Mouse (Mus musculus) ES-E14 (cell line): ENCODE measurements around the gene Adgrl3. TPM values are rescaled to one million over a fixed set of nuclear protein-coding genes. Genes with fewer than 3 reads are reported as not detected.

ENCODE experiments used
- DNase-seq: peaks from one replicate; pipeline ENCODE4 v3.0.0-alpha.2; 2013; ENCODE audit warnings: low read depth, low spot score
- H3K27ac ChIP-seq: 2 replicates; pipeline ENCODE4 v1.5.1; 2012; ENCODE audit warnings: low read depth, mild to moderate bottlenecking, low read length, moderate library complexity, mixed read lengths; ENCODE audit not compliant: poor library complexity, insufficient read depth, severe bottlenecking
- H3K36me3 ChIP-seq: 2 replicates; pipeline ENCODE4 v1.6.1; 2012; ENCODE audit warnings: mild to moderate bottlenecking, low read length, moderate library complexity, mixed read lengths; ENCODE audit not compliant: control insufficient read depth, poor library complexity, insufficient read depth, severe bottlenecking
- H3K4me1 ChIP-seq, 2 experiments: fragments of 150-350 bp in 1 of 2; sonication (generic) in 1 of 2; 2 replicates each; pipeline ENCODE4 v1.6.1; 2012; ENCODE audit warnings: low read length in 2 of 2, mild to moderate bottlenecking in 1 of 2, mixed read lengths in 1 of 2; ENCODE audit not compliant: control insufficient read depth in 2 of 2, insufficient read depth in 2 of 2, poor library complexity in 1 of 2
- H3K4me3 ChIP-seq, 2 experiments: fragments of 150-350 bp in 1 of 2; sonication (generic) in 1 of 2; 2 replicates each; pipeline ENCODE4 v1.5.1; 2012; ENCODE audit warnings: low read length in 2 of 2, low read depth in 1 of 2, mild to moderate bottlenecking in 1 of 2, mixed read lengths in 1 of 2; ENCODE audit not compliant: insufficient read depth in 1 of 2, poor library complexity in 1 of 2, severe bottlenecking in 1 of 2
- H3K9ac ChIP-seq: 2 replicates; pipeline ENCODE4 v1.6.1; 2012; ENCODE audit warnings: low read depth, mild to moderate bottlenecking, low read length, mixed read lengths; ENCODE audit not compliant: poor library complexity, insufficient read depth, severe bottlenecking
- H3K9me3 ChIP-seq: fragments of 150-350 bp; sonication (generic); 2 replicates; pipeline ENCODE4 v1.6.1; 2012; ENCODE audit warnings: low read depth, mild to moderate bottlenecking, low read length; ENCODE audit not compliant: control insufficient read depth, insufficient read depth
- CHD2 ChIP-seq: IDR thresholded peaks from 2 replicates; pipeline ENCODE4 v1.6.1; 2014; ENCODE audit warnings: mild to moderate bottlenecking, low read depth, low read length, inconsistent platforms
- HCFC1 ChIP-seq: IDR thresholded peaks from 2 replicates; pipeline ENCODE4 v1.6.1; 2012; ENCODE audit warnings: low read length, inconsistent platforms, borderline replicate concordance; ENCODE audit not compliant: insufficient read depth
- MAFK ChIP-seq: IDR thresholded peaks from 2 replicates; pipeline ENCODE4 v1.6.1; 2014; ENCODE audit warnings: mild to moderate bottlenecking, low read depth, low read length, inconsistent platforms; ENCODE audit not compliant: insufficient read depth
- ZC3H11A ChIP-seq: IDR thresholded peaks from 2 replicates; pipeline ENCODE4 v1.6.1; 2012; ENCODE audit warnings: low read depth, mild to moderate bottlenecking, inconsistent platforms, low read length, borderline replicate concordance
- ZNF384 ChIP-seq: IDR thresholded peaks from 2 replicates; pipeline ENCODE4 v1.6.1; 2012; ENCODE audit warnings: low read depth, low read length, inconsistent platforms
- in situ Hi-C, 2 experiments: fragments of 600-800 bp; cut with MboI; formaldehyde crosslinking; loops; one replicate each; pipeline ENCODE4 v1.15.1; 2025; ENCODE audit warnings: low sequenced_read_pairs in 2 of 2, inconsistent platforms in 1 of 2; ENCODE audit not compliant: unreplicated experiment in 2 of 2
- total RNA-seq: library from RNA; depleted of rRNA; stranded (reverse); fragments of 300-350 nt; gene quantifications from 2 replicates; pipeline ENCODE4 v1.2.3, GENCODE M21; 2012

Adgrl3 gene
- total RNA-seq, 1 experiment, result 5.4 TPM

GRCm38 (mm10) chr5:81224465-81224864 lies 204.5 kb downstream of the Adgrl3 start:
- H3K4me1 ChIP-seq, result no peaks in the 10 kb centered on the region
- in situ Hi-C loops, result no loop called here
- no peaks in the 10 kb centered on the region for H3K9me3 ChIP-seq
- no peaks in the 10 kb centered on the region for H3K36me3 ChIP-seq
- TF ChIP-seq ZC3H11A (no peak), ZNF384 (no peak), CHD2 (no peak), MAFK (no peak), HCFC1 (no peak)
- no peak overlapping the region for H3K27ac ChIP-seq
- no peak overlapping the region for H3K9ac ChIP-seq
- no peak overlapping the region for H3K4me3 ChIP-seq
- no peak for DNase-seq

GRCm38 (mm10) chr5:81225486-81225885 lies 205.5 kb downstream of the Adgrl3 start:
- DNase-seq, result no peak
- H3K9ac ChIP-seq, result no peak overlapping the region
- no peak for TF ChIP-seq ZC3H11A
- no peak for TF ChIP-seq ZNF384
- no peak for TF ChIP-seq HCFC1
- no peak for TF ChIP-seq CHD2
- no peak for TF ChIP-seq MAFK
- in situ Hi-C loops, result no loop called here
- no peaks in the 10 kb centered on the region for H3K9me3 ChIP-seq
- H3K4me3 ChIP-seq, result no peak overlapping the region
- H3K36me3 ChIP-seq, result no peaks in the 10 kb centered on the region
- no peaks in the 10 kb centered on the region for H3K4me1 ChIP-seq
- H3K27ac ChIP-seq, result no peak overlapping the region

DNA sequence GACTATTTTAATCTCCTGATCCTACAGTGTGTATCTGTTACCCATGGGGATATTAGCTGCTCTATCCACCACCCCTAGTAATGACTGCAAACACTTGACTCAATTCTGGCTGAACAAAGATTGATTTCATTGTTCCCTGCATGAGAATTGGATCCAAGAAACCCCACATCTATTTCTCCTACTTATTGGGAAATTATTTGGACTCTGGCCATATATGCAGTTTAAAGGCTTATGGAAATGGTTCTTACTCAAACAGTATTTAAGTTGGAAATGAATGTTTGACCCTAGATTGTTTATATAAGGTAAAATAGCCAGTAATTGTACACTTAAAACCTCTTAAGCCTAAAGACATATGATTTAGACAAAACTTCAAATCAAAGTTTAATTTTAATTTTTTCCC lies 207.3 kb downstream of the Adgrl3 start:
- DNase-seq, result no peak
- in situ Hi-C loops, result no loop called here
- no peak for TF ChIP-seq HCFC1
- no peak for TF ChIP-seq ZNF384
- TF ChIP-seq MAFK, result no peak
- TF ChIP-seq CHD2, result no peak
- TF ChIP-seq ZC3H11A, result no peak

DNA sequence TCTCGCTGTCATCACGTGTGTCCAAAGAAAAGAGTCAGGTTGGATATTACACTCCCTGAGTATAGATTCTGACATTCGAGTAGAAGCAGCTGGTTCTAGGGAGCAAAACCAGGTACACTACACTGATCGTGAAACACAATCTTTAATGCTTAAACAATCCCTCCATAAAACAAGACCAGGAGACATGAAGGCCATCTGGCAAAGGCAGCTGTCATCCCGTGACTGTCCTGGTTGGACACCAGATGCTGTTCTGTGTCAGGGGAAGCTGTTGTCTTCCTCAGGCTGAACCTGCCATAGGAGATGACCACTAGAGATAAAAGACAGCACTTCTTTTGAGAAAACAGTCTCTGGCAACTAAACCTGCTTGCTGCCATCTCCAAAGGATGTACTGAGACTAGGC lies 228.8 kb downstream of the Adgrl3 start:
- H3K4me1 ChIP-seq, result no peaks in the 10 kb centered on the region
- no peak for TF ChIP-seq HCFC1
- no peak for TF ChIP-seq ZNF384
- no peak for TF ChIP-seq CHD2
- no peak for TF ChIP-seq MAFK
- TF ChIP-seq ZC3H11A, result no peak
- in situ Hi-C loops, result no loop called here

More for the DNA sequence above, 207.3 kb downstream of the Adgrl3 start:
- H3K9ac ChIP-seq, result no peak overlapping the region
- H3K4me1 ChIP-seq, result no peaks in the 10 kb centered on the region
- H3K27ac ChIP-seq, result no peak overlapping the region
- no peaks in the 10 kb centered on the region for H3K36me3 ChIP-seq
- H3K9me3 ChIP-seq, result no peaks in the 10 kb centered on the region
- no peak overlapping the region for H3K4me3 ChIP-seq

DNA sequence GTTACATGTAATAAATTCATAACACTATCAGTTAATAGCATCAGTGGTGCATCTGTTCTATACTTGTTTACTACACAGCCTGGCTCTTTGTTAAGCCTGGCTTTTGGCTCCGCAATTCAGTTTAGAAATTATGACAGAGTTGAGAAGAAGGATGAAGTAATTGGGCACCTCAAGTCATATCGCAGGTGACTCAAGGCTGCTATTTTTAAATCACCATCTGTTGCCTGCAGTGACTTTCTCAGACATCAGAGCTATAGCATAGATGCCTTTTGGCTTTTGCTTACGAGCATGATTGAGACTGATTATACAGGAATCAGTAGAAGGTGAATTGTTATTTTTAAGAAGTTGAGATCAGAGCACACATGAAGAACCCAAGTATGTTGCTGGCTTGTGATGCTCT lies 236.2 kb downstream of the Adgrl3 start:
- in situ Hi-C loops, result no loop called here
- Histone ChIP-seq H3K4me1 (no peaks in the 10 kb centered on the region), H3K4me3 (no peak overlapping the region), H3K36me3 (no peaks in the 10 kb centered on the region), H3K9me3 (no peaks in the 10 kb centered on the region), H3K9ac (no peak overlapping the region), H3K27ac (no peak overlapping the region)
- TF ChIP-seq ZC3H11A (no peak), HCFC1 (no peak), MAFK (no peak), ZNF384 (no peak), CHD2 (no peak)
- DNase-seq, result no peak

More for the DNA sequence above, 228.8 kb downstream of the Adgrl3 start:
- Histone ChIP-seq H3K27ac (no peak overlapping the region), H3K9ac (no peak overlapping the region), H3K9me3 (no peaks in the 10 kb centered on the region), H3K36me3 (no peaks in the 10 kb centered on the region), H3K4me3 (no peak overlapping the region)
- DNase-seq, result no peak
